Comparison of ENCODE assay signal across 11 mouse cellular contexts in the genomic region with DNA sequence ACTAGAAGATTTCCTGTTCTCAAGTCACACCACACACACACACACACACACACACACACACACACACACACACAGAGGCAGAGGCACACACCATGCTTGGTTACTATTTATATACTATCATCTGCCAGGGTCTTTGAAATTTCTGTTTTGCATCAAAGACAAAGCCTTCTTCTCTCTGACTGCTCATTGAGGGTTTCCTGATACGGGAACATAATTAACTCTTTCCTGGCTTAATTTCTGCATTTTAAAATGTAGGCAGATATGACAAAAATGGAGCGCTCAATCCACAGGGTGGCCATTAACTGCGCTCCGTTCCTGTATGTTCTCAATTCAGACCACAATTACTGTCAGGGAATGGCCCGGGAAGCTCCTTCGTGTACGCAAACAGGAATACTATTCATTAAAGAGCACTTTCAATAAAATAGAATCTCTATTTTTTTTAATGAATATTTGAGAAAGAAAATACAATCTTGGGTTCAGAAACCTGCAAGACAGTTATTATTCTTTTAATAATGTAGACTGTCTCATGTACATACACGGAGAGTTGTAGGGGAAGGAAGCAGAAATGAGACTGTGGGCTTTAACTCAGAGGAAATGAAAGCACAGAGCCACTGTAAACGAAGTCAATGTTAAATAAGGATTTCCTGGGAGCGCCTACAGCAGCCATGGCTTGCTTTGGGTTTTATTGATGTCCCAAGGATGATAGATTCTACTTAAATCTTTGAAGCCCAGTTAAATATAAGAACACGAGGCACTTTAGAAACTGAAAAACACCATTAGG.
DNase-seq lines count a peak whose midpoint lies in the region; ATAC-seq and TF ChIP-seq lines count a peak whose summit lies in the region.
"Had no signal": no experiment of that assay in that cellular context is flagged by ENCODE, and none has a peak within 500 bp of the region (broad histone marks: within the 10 kb centered on the region; RNA-seq: fewer than 3 reads in every experiment).

No protein-coding gene starts in this region.

- no peak overlapping the region for H3K9ac ChIP-seq in heart, embryonic 16.5 days (ENCODE audit: low read length)
- H3K9ac ChIP-seq in neural tube, embryonic 13.5 days = no peak overlapping the region
- H3K9ac ChIP-seq in intestine, postnatal 0 days (ENCODE audit: low read depth, low read length) = no peak overlapping the region
- H3K9ac ChIP-seq: embryonic facial prominence, embryonic 12.5 days had no signal

- intact Hi-C loops in heart, postnatal 25 days (cut with DNase I) = loop anchor here (5.0 kb wide), 1 partner anchor 1575 kb away; no protein-coding TSS in a partner anchor

- no peaks in the 10 kb centered on the region for H3K9me3 ChIP-seq in heart, embryonic 16.5 days (replicated peaks; ENCODE audit: control insufficient read depth, low read length)
- H3K9me3 ChIP-seq in neural tube, embryonic 13.5 days = no peaks in the 10 kb centered on the region
- no peaks in the 10 kb centered on the region for H3K9me3 ChIP-seq in intestine, postnatal 0 days (ENCODE audit: control insufficient read depth)
- H3K9me3 ChIP-seq: embryonic facial prominence, embryonic 12.5 days had no signal

- no peak for DNase-seq in heart, postnatal 25 days (ENCODE audit: low spot score)
- no peak for DNase-seq in neural tube, embryonic 10.5 days (ENCODE audit: extremely low spot score, low spot score)
- no peak for DNase-seq in thymus, adult 18-20 months
- DNase-seq in kidney, postnatal 4 days = no peak
- no peak for DNase-seq in left cerebral cortex, adult 18-20 months (ENCODE audit: low spot score in 2 of 2)
- DNase-seq: kidney, postnatal 14 days; right cerebral cortex, postnatal 14 days had no signal

- no peak overlapping the region for H3K27ac ChIP-seq in heart, embryonic 16.5 days (ENCODE audit: low read length)
- H3K27ac ChIP-seq in neural tube, embryonic 13.5 days (replicated peaks) = 0 out of 2 replicates have a peak overlapping the region, but pooled peaks have one; percentile 33
- no peak overlapping the region for H3K27ac ChIP-seq in intestine, postnatal 0 days (ENCODE audit: low read depth, low read length)
- H3K27ac ChIP-seq: embryonic facial prominence, embryonic 12.5 days had no signal

- peak overlapping the region; percentile 27 for H3K4me3 ChIP-seq in heart, embryonic 16.5 days (ENCODE audit: low read length)
- H3K4me3 ChIP-seq in neural tube, embryonic 13.5 days = peak overlapping the region; percentile 9; the same call in 1 of the 2 replicates
- no peak overlapping the region for H3K4me3 ChIP-seq in intestine, postnatal 0 days (ENCODE audit: low read depth, low read length)
- H3K4me3 ChIP-seq: embryonic facial prominence, embryonic 12.5 days had no signal

- WGBS in heart, embryonic 16.5 days = 44% methylated on average over 11 of the region's 11 CpGs
- WGBS in neural tube, embryonic 13.5 days = 35% methylated on average over 11 of the region's 11 CpGs
- WGBS in intestine, postnatal 0 days = 48% methylated on average over 11 of the region's 11 CpGs

- TF ChIP-seq CTCF in intestine, postnatal 0 days (IDR thresholded peaks at IDR 0.05; ENCODE audit: low read depth) = no peak

- H3K36me3 ChIP-seq in heart, embryonic 16.5 days (ENCODE audit: control insufficient read depth, insufficient read depth) = no peaks in the 10 kb centered on the region
- H3K36me3 ChIP-seq in neural tube, embryonic 13.5 days = no peaks in the 10 kb centered on the region
- H3K36me3 ChIP-seq in intestine, postnatal 0 days (ENCODE audit: control insufficient read depth, insufficient read depth) = no peaks in the 10 kb centered on the region
- H3K36me3 ChIP-seq: embryonic facial prominence, embryonic 12.5 days had no signal

- peak overlapping the region; percentile 54 for H3K4me2 ChIP-seq in heart, embryonic 16.5 days (ENCODE audit: low read depth, low read length)
- peak overlapping the region; percentile 44 for H3K4me2 ChIP-seq in neural tube, embryonic 13.5 days
- H3K4me2 ChIP-seq in intestine, postnatal 0 days (replicated peaks; ENCODE audit: low read depth) = peak overlapping the region; percentile 2; the same call in 1 of the 2 replicates
- H3K4me2 ChIP-seq: embryonic facial prominence, embryonic 12.5 days had no signal

- no peaks in the 10 kb centered on the region for H3K27me3 ChIP-seq in heart, embryonic 16.5 days (ENCODE audit: control insufficient read depth, insufficient read depth, low read length)
- peaks cover 7% of the 10 kb centered on the region; the same call in 1 of the 2 replicates for H3K27me3 ChIP-seq in neural tube, embryonic 13.5 days
- H3K27me3 ChIP-seq in intestine, postnatal 0 days (replicated peaks; ENCODE audit: control insufficient read depth, insufficient read depth, low read length) = 0 out of 2 replicates have a peak, but pooled peaks cover 4% of the 10 kb centered on the region
- H3K27me3 ChIP-seq: embryonic facial prominence, embryonic 12.5 days had no signal

- no peak for ATAC-seq in heart, embryonic 16.5 days (replicated peaks; ENCODE audit: extremely low read depth, insufficient read depth, low FRiP score)
- ATAC-seq in neural tube, embryonic 13.5 days (ENCODE audit: low read depth) = no peak
- ATAC-seq in intestine, postnatal 0 days = no peak

- H3K4me1 ChIP-seq in heart, embryonic 16.5 days (ENCODE audit: control insufficient read depth, insufficient read depth, low read length) = peaks cover 11% of the 10 kb centered on the region
- H3K4me1 ChIP-seq in neural tube, embryonic 13.5 days (replicated peaks) = peaks cover 19% of the 10 kb centered on the region
- H3K4me1 ChIP-seq in intestine, postnatal 0 days (replicated peaks; ENCODE audit: control insufficient read depth, insufficient read depth, low read length) = no peaks in the 10 kb centered on the region

Comparison
In these comparisons a context has a peak if more than half of its experiments do, and no peak if none do; other contexts are left out.
1. H3K4me2 ChIP-seq: peak in every context shown above with its lines; median percentile 54 in heart, embryonic 16.5 days; 44 in neural tube, embryonic 13.5 days; 2 in intestine, postnatal 0 days.